Mouse (Mus musculus): ENCODE measurements around the gene Necab3. TPM values are rescaled to one million over a fixed set of nuclear protein-coding genes. Genes with fewer than 3 reads are reported as not detected.
A peak's percentile ranks its signal among the peaks of the same experiment; 100 is the strongest.

The Necab3 gene
- total RNA-seq, 2 experiments from 2014 or later: 69.4 to 81.9 TPM

DNA sequence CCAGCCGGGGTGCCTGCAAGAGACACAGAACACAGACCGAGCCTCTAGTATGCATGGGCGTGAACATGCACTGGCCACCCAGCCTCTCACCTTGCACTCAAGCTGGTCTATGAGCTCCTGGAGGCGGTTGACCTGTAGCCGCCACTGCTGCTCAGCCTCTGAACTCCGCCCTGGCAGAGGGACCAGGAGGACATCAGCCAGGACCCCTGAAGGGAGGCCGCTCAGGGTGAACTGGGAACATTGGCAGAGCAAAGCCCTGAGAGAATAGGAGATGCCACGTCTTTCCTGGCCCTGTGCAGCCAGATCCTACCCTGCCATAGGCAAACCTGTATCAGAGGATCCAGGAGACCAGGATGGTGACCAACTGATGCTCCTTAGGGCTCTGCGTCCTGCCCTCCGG, 12.0 kb downstream of the Necab3 start, which contains the start of gene 1700003F12Rik:
1700003F12Rik (plus strand) TSS at position 375 of the 400 bp plus-strand sequence.
- no peak for DNase-seq (ENCODE audit: low spot score in 2 of 2)

DNA sequence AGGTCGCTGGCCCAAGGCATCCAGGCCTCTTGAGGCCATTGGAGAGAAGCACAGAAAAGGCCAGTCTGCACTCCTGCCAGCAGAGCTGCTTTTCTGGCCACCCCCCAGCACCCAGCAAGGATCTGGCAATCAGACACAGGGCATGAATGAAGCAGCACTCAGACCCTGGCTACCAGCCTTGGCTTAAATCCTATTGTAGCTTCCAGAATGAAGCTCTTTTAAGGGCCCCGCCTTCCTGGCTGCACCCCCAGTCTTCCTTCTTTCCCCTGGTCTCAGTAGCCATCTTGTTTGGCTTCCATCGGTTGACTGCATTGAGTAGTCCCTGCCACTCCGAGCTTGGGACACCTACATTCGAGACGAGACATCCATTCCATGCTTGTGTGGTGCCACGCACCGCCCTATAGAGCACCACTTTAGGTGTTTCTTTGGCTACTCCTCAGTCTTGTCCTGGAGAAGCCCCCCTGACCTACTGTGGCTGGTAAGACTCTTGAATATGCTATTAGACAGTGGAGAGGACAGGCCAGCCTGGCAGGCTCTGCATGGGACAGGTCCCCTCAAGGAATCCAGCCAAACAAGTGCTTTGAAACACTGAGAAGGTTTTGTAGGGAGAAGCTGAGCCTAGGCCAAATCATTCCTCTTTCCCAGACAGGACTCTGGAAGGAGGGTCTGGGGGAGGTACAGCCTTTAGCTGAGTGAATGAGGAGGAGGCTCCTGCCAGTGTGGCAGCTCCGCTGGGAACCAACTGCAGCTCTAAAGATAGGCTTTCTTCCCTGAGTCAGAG, 14.9 kb downstream of the Necab3 start:
- DNase-seq (ENCODE audit: low spot score in 2 of 2): peak in 1 of 2 experiments; percentile 38

DNA sequence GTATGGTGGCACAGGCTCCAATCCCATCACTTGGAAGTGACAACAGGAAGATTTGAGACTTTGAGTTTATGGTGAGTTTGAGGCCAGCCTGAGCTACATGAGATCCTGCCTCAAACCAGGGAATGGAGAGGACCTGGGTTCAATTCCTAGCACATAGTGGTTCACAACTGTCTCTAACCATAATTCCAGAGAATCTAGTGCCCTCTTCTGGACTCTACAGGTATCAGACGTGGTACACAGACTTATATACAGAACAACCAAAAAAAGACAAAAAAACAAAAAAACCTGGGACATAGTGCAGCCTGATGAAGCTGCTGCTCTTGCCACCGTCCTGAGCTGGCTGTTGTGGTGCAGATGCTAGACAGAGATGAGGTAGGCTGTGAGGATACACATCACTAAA, 17.1 kb downstream of the Necab3 start:
- no peak for DNase-seq (ENCODE audit: low spot score in 2 of 2)

DNA sequence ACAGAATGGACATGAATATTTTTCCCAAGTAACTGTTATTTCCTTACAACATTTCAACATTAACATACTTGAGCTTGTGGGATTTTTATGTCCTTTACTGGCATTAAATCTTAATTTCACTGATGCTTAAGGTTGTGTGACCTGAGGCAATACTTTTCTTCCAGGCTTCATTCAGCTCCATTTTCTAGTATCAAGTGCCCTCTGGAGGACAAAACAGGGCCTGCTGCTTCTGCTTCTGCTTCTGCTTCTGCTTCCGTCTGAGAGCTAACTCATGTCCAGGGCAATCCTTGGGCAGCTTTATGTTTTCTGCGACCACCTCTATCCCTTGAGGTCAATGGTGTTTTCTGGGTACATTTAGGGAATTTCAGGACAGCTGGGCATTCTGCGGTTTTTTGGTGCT, 19.0 kb downstream of the Necab3 start:
- peak in 1 of 2 experiments; percentile 66 for DNase-seq (ENCODE audit: low spot score in 2 of 2)

DNA sequence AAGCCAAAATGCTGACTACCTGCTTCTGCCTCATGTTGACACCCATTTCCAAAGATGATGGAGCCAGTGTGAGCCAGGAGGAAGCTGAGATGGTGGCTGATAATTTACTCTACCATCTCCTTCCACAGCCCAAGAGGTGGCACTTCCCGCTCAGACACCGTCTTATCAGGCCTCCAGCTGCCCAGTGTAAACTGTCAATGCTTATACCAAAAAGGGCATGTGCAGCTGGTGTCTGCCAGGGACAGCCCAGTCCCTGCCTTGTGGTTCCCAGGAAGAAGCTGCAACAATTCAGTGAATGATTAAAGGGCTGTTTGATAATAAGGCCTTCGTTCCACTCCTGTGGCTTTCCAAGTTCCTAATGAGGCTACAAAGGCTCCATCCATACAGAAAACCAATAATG, 20.0 kb downstream of the Necab3 start:
- DNase-seq (ENCODE audit: low spot score in 2 of 2): no peak

DNA sequence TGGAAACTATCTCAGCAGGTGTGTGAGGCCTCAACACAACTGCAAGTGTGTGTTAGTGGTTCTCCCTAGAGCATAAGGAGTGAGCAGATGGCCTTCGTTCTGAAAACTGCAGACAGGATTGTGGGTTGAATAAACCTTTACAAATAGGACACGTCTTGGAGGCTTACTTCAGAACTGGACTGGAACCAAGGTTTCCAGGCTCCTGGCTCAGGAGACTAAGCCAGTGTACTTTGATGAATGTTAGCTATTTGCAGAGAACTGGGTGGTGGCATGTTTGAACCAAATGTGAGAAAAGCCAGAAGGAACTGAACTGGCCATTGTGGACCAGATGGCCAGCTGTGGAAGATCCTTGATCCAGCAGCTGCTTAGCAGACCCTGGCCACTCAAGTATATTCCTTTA, 20.4 kb downstream of the Necab3 start:
- peak; percentile 58 to 74 for DNase-seq (ENCODE audit: low spot score in 2 of 2)

DNA sequence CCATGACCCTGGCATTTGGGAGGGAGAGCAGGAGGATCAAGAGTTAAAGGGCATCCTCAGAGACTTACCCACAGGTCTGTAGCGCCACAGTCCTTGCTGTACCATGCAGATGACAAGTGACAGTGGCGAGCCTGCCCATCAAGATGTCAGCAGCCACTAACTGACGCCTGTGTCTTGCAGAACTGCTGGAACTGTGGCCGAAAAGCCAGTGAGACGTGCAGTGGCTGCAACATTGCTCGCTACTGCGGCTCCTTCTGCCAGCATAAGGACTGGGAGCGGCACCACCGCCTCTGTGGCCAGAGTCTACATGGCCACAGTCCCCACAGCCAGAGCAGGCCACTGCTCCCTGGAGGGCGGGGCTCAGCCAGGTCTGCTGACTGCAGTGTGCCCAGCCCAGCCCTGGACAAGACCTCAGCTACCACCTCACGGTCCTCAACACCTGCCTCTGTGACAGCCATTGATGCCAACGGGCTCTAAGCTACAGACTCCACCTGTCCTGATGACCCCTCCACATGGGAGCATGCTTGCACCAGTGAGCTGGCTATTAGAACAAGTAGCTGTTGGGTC, 23.9 kb downstream of the Necab3 start:
- DNase-seq (ENCODE audit: low spot score in 2 of 2): no peak

DNA sequence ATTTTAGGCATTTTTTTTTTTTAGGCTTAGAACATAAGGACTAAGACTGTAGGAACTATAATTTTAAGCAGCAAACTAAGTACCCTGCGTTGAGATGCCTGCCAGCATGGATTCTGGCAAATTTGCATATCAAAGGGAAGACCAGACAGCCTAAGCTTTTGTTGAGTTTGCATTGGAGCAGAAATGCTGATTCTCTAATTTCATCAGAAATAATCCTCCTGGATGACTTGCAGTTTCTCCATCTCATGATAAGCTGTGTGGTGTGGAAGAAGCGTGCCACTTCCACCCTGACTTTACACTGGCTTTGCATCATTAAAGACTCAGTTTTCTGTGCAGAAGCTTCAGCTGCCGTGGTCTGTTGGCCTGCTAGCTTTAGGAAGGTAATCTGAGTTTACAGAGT, 25.8 kb downstream of the Necab3 start:
- DNase-seq (ENCODE audit: low spot score in 2 of 2): no peak

DNA sequence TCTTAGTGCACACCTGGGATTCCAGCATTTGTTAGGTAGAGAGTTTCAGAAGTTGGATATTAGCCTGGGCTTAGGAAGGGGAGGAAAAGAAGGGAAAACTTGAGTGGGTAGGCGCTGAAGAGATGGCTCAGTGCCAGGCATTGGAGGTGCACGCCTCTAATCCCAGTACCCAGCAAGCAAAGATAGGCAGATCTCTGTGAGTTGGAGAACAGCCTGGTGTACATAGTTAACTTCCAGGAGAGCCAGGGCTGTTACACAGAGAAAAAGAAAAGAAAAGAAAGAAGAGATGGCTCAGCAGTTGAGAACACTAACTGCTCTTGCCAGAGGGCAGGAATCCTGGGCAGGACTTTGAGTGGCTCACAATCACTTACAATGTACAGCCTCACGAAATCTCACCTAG, 32.2 kb downstream of the Necab3 start:
- DNase-seq (ENCODE audit: low spot score in 2 of 2): no peak

DNA sequence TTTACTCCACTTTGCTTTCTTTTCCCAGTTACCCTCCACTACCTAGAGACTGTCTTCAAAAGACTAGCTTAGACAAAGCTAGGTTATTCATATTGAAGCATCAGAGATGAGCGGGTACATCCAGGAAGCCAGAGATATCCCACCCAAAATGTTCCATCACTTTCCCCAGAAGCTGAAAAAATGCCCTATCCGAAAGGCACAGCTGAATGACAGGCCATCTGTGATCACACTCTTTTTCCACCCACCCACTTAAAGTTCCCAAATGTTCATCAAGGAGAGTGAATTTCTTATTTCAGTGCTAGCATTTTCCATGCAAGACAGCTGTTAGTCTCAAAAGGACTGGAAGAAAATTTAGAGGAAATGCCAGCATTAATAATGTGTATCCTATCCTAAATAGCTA, 33.4 kb downstream of the Necab3 start:
- DNase-seq (ENCODE audit: low spot score in 2 of 2): no peak

DNA sequence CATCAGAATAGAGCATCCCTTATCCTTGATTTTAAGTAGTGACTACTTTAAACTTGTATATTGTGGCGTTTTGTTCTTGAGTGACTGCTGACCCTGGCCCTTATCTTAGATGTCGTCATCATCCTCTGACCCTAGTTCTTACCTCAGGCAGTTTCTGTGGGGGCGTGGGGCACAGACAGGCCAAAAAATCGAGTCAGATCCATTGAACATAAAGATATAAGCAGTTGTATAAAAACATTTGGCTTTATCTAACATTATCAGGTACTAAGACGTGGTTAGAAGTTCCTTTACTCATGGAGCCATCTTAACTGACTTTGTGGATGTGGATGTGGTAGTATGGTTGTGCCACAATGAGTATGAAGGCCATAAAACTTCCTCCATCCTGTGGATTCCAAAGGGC, 36.4 kb downstream of the Necab3 start:
- no peak for DNase-seq (ENCODE audit: low spot score in 2 of 2)

DNA sequence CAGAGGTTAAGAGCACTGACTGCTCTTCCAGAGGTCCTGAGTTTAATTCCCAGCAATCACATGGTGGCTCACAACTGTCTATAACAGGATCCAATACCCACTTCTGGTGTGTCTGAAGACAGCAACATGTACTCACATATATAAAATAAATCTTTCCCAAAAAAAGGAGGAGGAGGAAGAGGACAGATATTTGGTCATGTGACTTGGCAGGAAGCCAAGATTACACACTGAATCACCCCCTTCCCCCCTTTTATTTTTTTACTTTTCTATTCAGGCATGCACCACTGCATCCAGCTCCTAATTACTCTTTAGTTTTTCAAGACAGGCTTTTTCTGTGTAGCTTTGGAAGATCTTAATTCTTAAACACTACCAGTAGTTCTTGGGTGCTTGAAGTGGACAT, 37.2 kb downstream of the Necab3 start:
- DNase-seq (ENCODE audit: low spot score in 2 of 2): no peak

DNA sequence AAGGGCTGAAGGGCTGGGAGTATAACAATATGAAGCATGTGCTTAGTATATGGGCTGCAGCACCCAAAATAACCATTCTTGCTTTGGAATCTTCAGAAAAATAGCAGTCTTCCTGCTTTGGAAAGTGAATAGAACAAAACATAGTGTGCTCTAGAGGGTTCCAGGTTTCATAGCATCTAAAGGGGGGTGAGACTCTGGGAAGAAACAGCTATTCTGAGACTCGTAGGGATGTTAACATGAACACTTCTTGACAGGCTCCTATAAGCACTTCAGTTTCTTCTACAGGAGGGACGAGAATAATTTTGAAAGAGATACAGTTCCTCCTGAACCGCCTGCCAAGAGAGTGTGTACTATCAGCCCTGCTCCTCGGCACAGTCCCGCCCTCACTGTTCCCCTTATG, 41.3 kb downstream of the Necab3 start:
- DNase-seq (ENCODE audit: low spot score in 2 of 2): no peak

DNA sequence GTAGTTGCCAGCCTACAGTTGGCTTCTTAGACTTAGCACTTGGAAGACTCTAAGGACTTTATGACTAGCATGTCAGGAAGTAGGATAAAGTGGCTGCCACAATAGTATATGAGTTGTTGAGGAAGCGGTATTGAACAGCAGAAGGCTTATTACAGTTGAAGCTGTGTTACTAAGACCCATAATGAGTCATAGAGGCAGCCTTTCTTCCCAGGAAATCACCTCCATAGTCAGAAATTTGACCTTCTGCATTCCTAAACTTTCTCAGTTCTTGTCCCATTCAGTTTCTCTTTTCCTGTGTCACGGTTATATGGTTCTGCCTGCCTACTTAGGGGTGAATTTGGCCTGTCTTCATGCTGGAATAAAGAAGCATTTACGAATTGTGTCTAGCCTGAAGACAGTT, 41.7 kb downstream of the Necab3 start:
- DNase-seq (ENCODE audit: low spot score in 2 of 2): no peak

DNA sequence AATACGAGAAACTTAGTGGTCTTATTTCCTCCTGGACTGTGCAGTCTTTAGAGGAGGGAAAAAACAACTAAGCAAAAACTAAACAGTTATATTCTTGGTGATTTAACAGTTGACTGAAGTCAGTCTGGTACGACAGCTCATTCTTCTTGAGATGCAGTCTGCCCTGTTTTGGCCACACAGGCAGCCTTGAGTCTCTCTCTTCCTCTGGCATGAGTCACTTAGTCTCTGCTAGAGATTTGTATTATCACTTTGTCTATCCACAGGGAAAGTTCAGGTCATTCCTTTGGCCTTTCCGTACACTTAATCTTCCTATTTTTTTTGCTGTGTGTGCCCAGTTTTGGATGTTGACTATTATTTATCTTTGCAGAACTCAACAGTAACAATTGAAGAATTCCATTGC, 48.5 kb downstream of the Necab3 start:
- no peak for DNase-seq (ENCODE audit: low spot score in 2 of 2)

DNA sequence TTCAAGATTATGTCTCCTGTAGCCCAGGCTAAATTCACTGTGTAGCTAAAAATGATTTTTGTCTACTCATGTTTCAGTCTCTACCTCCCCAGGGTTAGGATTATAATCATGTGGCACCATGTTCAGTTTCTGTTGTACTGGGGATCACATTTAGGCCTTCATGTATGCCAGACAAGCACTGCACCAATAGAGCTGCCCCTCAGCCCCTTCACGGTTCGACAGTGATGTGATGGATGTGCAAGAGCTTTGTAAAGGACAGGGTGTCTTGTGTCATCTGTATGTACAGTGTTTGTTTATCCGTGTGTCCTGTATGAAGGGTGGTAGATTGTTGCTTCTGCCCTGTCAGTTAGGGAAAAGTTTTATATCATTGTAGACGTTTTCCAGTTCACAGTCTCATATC, 50.2 kb downstream of the Necab3 start:
- no peak for DNase-seq (ENCODE audit: low spot score in 2 of 2)

DNA sequence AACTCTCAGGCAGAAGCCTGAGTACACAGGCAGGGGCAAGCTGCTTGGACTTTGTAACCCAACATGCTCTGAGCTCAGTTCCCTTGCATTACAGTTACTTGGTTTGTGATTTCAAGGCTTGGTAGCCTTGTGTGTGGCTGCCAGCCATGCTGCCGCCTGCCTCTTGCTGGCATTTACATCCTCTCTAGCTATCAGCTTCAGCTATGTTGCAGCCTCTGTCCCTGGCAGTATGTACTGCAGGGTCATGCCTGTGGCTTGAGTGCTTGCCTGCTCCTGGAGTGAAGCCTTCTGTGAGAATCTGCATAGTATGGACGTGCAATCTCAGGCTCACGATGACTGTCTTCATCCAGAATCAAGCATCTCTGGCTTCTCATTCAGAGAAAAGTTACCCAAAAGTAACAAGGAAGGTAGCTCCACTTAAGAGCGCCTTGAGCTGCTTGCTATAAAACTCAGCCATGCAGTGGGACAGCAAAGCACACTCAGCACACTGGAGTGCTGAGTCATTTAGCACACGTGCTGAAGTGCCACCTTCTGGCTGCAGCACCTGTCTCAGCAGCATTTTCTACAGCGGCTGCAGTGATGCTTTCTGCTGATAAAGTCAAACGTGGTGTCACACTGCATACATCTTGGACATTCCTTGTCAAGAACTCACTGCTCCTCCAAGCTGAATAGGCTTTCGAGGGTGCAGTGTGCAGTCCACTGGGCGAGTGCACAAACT, 51.0 kb downstream of the Necab3 start:
- DNase-seq (ENCODE audit: low spot score in 2 of 2): peak; percentile 15 to 25

DNA sequence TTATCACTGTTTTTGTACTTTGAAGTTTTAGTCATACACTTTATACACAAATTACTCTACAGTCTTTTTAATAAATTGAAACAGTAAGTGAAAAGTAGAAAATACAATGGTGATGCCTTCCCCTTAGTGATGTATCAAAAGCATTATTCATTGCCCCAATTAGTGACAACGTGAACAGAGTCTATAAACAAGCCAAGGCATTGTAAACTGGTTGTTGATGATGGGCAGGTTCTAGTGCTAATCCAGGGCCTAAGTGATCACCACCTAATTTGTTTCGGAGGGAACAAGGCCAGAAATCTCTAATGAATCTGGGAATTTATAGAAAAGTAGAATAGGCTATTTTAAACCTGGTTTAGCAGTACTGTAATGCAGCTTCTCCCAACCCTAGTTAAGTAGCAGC, 51.6 kb downstream of the Necab3 start:
- no peak for DNase-seq (ENCODE audit: low spot score in 2 of 2)

DNA sequence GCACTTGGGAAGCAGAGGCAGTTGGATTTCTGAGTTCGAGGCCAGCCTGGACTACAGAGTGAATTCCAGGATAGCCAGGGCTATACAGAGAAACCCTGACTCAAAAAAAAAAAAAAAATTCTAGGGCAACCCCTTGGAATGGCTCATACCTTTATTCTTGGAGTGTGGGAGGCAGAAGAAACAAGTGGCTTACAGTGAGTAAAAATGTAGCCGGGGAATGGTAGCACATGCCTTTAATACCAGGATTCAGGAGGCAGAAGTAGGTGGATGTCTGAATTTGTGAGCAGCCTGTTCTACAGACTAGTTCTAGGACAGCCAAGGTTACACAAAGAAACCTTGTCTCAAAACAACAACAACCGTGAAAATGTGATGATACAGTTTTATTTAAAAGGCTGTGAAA, 57.9 kb downstream of the Necab3 start:
- DNase-seq (ENCODE audit: low spot score in 2 of 2): peak in 1 of 2 experiments; percentile 6

DNA sequence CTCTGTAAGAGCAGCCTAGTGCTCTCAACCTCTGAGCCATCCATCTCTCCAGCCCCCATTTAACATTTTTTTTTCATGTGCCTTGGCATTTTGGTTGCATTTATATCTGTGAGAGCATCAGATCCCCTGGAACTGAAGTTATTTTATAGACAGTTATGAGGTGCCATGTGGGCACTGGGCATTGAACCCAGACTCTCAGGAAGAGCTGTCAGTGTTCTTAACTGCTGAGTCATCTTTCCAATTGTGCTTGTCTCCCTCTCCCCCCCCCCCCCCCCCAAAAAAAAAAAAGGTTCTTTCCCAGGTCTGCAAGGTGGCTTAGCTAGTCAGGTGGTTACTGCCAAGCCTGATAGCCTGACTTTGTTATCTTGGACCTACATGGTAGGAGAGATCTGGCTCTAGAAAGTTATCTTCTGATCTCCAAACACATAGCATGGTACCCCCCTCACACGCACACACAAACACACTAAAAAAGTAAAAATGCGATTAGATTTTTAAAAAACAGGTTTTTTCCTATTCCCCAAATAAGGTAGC, 58.9 kb downstream of the Necab3 start:
- no peak for DNase-seq (ENCODE audit: low spot score in 2 of 2)

DNA sequence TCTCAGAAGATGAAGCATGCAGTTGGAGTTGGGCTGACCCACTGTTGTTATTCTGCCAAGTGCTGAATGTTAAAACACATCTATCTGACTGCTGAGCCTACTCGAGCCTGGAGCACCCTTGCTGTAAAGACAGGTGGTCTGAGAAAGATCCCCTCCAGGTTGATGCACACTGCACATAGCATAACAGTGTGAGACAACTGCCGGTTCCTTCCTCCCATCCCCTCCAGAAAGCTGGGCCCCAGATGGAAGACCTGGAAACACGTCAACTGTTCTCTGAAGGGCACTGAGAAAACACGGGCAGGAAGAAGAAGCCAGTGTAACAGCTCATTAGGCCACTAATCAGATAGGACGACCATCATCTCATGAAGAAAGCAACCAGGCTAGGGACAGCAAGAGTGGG, 60.1 kb downstream of the Necab3 start:
- no peak for DNase-seq (ENCODE audit: low spot score in 2 of 2)

DNA sequence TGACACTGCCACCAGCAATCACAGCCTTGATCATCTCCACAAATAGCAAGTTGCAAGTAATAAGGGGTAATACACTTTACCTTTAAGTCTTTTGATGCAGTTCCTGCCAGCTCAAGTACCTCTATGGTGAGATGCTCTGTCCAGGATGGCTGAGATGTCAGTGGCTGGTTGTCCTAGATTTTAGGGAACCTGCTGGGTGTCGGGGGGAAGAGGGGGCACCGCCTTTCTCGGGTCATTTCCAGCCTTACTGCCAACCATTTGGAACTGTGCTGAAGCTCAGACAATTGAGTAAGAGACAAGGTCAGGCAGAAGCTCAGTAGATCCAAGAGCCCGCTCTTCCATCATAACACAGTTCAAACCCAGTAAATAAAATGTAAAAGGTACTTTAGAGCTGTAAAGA, 63.7 kb downstream of the Necab3 start:
- no peak for DNase-seq (ENCODE audit: low spot score in 2 of 2)

Data from left cerebral cortex, adult 18-20 months (tissue).